Mouse (Mus musculus): ENCODE measurements around the gene Zmiz1.

Gene Zmiz1

DNA sequence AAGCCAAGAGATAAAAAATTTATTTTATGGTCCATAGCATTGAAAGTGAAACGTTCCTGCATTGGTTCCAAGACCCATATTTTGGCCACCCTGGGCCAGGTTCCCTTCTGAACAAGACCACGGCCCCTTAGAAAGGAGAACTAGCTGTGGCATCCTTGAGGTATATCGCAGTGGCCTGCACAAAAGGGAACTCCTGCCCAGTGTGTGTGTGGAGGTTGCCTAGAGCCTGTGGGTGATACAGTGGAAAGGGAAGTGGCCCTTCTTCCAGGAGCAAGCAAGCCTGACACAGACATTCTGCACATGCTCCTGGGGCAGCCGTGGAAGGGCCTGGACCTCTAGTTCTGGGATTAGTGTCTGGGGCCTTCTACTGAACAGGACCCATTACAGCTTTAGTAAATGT is 71.4 kb downstream of the Zmiz1 start:
- no peak for ATAC-seq (ENCODE audit: insufficient number of reproducible peaks, low FRiP score, low TSS enrichment)

DNA sequence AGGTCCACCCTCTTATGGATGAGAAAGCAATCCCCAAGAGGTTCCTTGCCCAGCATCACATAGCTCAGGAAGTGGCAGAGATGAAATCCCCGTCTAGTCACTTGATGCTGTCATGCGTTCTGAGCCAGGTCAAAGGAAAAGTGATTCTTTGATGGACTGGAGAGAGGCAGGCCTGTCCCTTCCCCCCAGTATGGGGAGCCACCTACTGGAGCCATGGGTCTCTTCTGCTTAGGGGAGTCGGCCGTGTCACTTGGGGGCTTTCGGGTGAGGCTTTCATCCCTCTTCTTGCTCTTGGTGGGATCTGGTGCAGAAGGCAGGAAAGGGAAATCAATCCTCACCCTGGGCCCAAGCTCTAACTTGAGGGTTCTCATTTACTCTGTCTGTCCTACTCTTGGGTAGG is 71.8 kb downstream of the Zmiz1 start:
- no peak for ATAC-seq (ENCODE audit: insufficient number of reproducible peaks, low FRiP score, low TSS enrichment)

DNA sequence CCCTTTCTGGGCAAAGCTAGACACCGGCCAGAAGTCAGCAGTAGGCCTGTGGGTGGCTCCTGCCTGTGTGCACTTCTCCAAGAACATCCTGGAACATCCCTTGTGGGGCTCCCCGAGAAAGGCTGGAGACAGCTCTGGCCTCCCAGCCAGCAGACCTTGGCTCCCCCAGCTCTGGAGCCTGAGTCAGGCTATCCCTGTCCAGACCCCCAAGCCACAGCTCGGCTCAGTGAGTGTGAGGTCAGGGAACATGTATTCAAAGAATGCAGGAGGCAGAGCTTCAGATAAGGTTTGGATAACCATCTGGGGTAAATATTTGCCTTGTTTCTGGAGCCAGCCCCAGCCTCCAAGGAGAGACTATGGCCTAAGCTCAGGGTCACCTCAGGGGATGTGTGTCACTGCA is 74.0 kb downstream of the Zmiz1 start:
- ATAC-seq (ENCODE audit: insufficient number of reproducible peaks, low FRiP score, low TSS enrichment) = no peak

- no peak for ATAC-seq (ENCODE audit: insufficient number of reproducible peaks, low FRiP score, low TSS enrichment)
Measured at GRCm38 (mm10) chr14:25533631-25534395, 74.8 kb downstream of the Zmiz1 start.

GRCm38 (mm10) chr14:25534396-25534769 is 75.4 kb downstream of the Zmiz1 start:
- ATAC-seq (ENCODE audit: insufficient number of reproducible peaks, low FRiP score, low TSS enrichment) = no peak

GRCm38 (mm10) chr14:25534918-25535582 is 76.1 kb downstream of the Zmiz1 start:
- ATAC-seq (ENCODE audit: insufficient number of reproducible peaks, low FRiP score, low TSS enrichment) = no peak

DNA sequence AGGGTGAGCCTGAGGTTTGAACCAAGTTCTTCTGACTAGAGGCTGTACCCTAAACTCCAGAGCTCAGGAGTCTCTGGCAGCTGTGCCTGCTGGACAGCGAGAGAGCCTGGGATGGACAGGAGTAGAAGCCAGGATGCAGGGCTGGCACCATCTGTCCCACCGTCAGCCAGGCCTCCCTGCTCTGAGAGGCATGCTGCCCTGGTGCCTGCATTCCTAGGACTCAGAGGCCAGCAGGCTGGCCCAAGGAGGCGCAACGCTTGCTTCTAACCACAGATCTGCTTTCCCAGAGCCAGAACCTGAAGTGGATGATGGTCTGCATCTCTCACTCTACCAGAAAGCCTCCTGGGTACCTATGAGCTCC is 76.6 kb downstream of the Zmiz1 start:
- ATAC-seq (ENCODE audit: insufficient number of reproducible peaks, low FRiP score, low TSS enrichment) = 0 out of 2 replicates have a peak, but pooled peaks have one; percentile 49

GRCm38 (mm10) chr14:25536476-25536875 is 77.5 kb downstream of the Zmiz1 start:
- no peak for ATAC-seq (ENCODE audit: insufficient number of reproducible peaks, low FRiP score, low TSS enrichment)

GRCm38 (mm10) chr14:25537351-25537750 is 78.4 kb downstream of the Zmiz1 start:
- no peak for ATAC-seq (ENCODE audit: insufficient number of reproducible peaks, low FRiP score, low TSS enrichment)

DNA sequence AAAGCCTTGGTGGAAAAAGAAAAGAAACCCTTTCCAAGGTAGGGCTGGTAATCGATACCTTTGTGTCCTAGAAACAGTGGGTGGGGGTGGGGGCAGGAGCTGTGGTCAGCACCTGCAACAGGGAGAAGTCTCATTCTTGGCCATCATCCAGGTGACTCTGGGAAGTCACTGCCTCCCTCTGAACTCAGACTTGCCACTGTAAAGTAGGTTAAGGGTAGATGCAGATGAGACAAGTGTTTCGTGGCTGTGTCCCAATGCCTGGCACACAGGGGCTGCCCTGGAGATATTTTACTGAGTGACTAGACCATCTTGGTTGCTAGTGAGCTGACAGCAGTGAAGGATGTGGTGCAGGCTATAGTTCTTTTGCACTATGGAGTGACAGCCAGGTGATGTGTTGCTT is 79.5 kb downstream of the Zmiz1 start:
- no peak for ATAC-seq (ENCODE audit: insufficient number of reproducible peaks, low FRiP score, low TSS enrichment)

- ATAC-seq (ENCODE audit: insufficient number of reproducible peaks, low FRiP score, low TSS enrichment) = no peak
Measured at GRCm38 (mm10) chr14:25539493-25540116, 80.6 kb downstream of the Zmiz1 start.

DNA sequence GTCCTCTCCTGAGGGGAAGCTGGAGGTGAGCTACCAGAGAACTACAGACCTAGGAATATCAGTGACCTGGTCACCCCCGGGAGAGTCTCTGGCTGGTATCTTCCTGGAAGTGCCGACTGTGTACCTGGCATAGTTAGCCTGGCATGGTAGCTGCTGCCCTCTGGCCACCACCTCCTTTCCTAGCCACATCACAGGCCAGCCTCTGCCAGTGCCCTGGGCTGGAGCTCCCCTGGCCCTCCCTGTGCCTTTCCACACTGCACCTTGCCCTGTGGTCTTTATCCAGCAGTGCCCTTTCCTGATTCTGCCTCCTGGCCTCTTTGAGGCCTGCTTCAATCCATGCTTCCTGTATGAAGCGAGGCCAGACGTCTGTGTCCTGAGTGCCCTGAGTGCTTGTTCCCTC is 81.2 kb downstream of the Zmiz1 start:
- ATAC-seq (ENCODE audit: insufficient number of reproducible peaks, low FRiP score, low TSS enrichment) = no peak

GRCm38 (mm10) chr14:25541213-25541612 is 82.2 kb downstream of the Zmiz1 start:
- ATAC-seq (ENCODE audit: insufficient number of reproducible peaks, low FRiP score, low TSS enrichment) = no peak

- ATAC-seq (ENCODE audit: insufficient number of reproducible peaks, low FRiP score, low TSS enrichment) = no peak
Measured at GRCm38 (mm10) chr14:25543098-25543497, 84.1 kb downstream of the Zmiz1 start.

GRCm38 (mm10) chr14:25543927-25544326 is 84.9 kb downstream of the Zmiz1 start:
- ATAC-seq (ENCODE audit: insufficient number of reproducible peaks, low FRiP score, low TSS enrichment) = no peak

DNA sequence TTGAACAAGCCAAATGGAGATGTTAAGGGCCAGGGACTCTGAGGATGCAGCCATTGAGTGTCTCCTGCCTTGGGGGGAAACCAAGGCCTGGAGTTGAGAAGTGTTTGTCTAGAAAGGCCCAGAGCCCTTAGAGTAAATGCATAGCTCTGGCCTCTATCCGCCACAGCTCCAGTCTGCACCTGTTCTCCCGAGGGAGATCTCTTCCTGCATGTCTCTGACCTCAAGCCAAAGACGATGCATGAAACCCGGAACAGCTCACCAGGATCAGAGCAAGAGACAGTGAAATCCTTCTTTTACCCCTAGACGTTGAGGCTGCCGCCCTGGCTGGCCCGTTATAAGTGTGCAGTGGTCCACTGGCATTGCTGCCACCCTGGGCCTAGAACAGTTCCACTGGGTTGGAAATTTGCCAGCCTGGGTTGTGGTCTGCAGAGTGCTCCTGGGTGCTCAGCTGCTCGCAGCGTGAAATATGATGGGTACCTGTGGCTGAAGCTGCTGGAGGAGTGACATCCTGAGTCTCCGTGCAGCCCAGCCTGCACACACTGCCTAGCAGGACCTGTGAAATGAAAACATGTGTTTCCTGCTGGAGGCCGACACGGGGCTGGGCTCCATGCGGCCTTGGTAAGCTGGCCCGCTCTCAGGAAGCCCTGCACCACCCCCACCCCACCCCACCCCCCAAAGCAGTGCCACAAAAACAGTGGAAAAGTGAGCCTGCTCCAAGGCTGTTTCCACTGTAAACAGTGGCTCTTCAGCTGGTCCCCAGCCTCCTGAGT is 88.1 kb downstream of the Zmiz1 start:
- ATAC-seq (ENCODE audit: insufficient number of reproducible peaks, low FRiP score, low TSS enrichment) = no peak

GRCm38 (mm10) chr14:25547882-25548281 is 88.9 kb downstream of the Zmiz1 start:
- no peak for ATAC-seq (ENCODE audit: insufficient number of reproducible peaks, low FRiP score, low TSS enrichment)

GRCm38 (mm10) chr14:25548650-25549049 is 89.7 kb downstream of the Zmiz1 start:
- peak; percentile 56 for ATAC-seq (ENCODE audit: insufficient number of reproducible peaks, low FRiP score, low TSS enrichment)

DNA sequence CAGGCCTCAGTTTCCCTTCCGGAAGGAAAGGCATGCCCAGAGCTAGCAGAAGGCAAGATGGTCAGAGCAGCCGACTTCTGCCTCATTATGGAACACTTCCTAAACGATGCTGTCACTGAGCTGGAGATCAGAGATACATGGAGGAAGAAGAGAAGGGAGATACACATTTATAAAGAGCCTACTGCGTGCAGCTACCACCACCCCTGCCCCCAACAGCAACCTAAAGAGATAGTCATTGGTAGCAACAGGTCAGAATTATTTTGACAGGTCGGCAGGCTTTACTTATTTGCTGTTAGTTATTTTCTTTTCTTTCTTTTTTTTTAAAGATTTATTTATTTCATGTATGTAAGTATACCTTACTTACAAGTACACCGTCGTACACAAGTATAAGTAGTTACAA is 90.1 kb downstream of the Zmiz1 start:
- ATAC-seq (ENCODE audit: insufficient number of reproducible peaks, low FRiP score, low TSS enrichment) = no peak

- ATAC-seq (ENCODE audit: insufficient number of reproducible peaks, low FRiP score, low TSS enrichment) = peak; percentile 56
Measured at GRCm38 (mm10) chr14:25549871-25550840, 91.2 kb downstream of the Zmiz1 start.

Measured in cerebellum, adult (tissue).